ENCODE assay signal across 23 mouse cellular contexts in the genomic region with DNA sequence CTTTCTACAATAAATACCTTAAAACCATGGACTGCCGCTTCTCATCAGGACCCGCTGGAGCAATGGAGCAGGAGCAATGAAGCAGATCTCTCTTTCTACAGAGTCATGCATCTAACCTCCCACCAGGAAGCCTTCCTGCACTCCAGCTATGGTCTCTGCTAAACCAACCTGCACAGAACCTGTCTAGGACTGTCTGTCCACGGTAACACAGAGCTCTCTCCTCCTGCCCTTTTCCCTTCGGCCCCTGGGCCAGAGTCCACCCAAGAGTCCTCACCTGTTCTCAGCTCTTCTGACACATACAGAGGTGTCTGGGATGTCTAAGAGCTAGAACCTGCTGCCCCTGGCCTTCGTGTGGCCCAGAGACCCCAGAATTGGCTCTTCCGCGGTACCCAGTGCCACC. TPM values are rescaled to one million over a fixed set of nuclear protein-coding genes. Genes with fewer than 3 reads are reported as not detected.
DNase-seq lines count a peak whose midpoint lies in the region; ATAC-seq lines count a peak whose summit lies in the region.
"Had no signal": no experiment of that assay in that cellular context is flagged by ENCODE, and none has a peak within 500 bp of the region (broad histone marks: within the 10 kb centered on the region; RNA-seq: fewer than 3 reads in every experiment).

No protein-coding gene starts in this region.

- H3K9me3 ChIP-seq in kidney, embryonic 15.5 days (replicated peaks) = no peaks in the 10 kb centered on the region
- H3K9me3 ChIP-seq: embryonic facial prominence, embryonic 10.5 days; embryonic facial prominence, embryonic 13.5 days; forebrain, embryonic 15.5 days; hindbrain, embryonic 12.5 days; hindbrain, embryonic 15.5 days had no signal

- H3K4me2 ChIP-seq in kidney, embryonic 15.5 days = no peak overlapping the region
- H3K4me2 ChIP-seq: embryonic facial prominence, embryonic 13.5 days; forebrain, embryonic 12.5 days; forebrain, embryonic 15.5 days; heart, embryonic 11.5 days; hindbrain, embryonic 12.5 days; hindbrain, embryonic 15.5 days had no signal

- no peaks in the 10 kb centered on the region for H3K36me3 ChIP-seq in kidney, embryonic 15.5 days
- H3K36me3 ChIP-seq: embryonic facial prominence, embryonic 10.5 days; embryonic facial prominence, embryonic 13.5 days; forebrain, embryonic 12.5 days; forebrain, embryonic 15.5 days; hindbrain, embryonic 12.5 days; hindbrain, embryonic 15.5 days had no signal

- H3K4me3 ChIP-seq in kidney, embryonic 15.5 days (replicated peaks) = no peak overlapping the region
- H3K4me3 ChIP-seq: embryonic facial prominence, embryonic 10.5 days; embryonic facial prominence, embryonic 13.5 days; erythroblast, embryonic 14.5 days; forebrain, embryonic 12.5 days; forebrain, embryonic 15.5 days; hindbrain, embryonic 12.5 days; hindbrain, embryonic 15.5 days had no signal

- WGBS in kidney, embryonic 15.5 days = 77% methylated on average over 7 of the region's 7 CpGs

- no peaks in the 10 kb centered on the region for H3K27me3 ChIP-seq in kidney, embryonic 15.5 days
- H3K27me3 ChIP-seq: embryonic facial prominence, embryonic 13.5 days; forebrain, embryonic 12.5 days; forebrain, embryonic 15.5 days; hindbrain, embryonic 12.5 days; hindbrain, embryonic 15.5 days had no signal

- peak; percentile 62 for ATAC-seq in kidney, embryonic 15.5 days (replicated peaks; ENCODE audit: low FRiP score)
- ATAC-seq in monocyte, adult 5-6 weeks (replicated peaks; ENCODE audit: insufficient number of reproducible peaks, low FRiP score, low TSS enrichment, poor library complexity, severe bottlenecking) = 0 out of 2 replicates have a peak, but pooled peaks have one; percentile 22
- ATAC-seq: CD4-positive, CD25-positive, alpha-beta regulatory T cell, adult 4 months; forebrain, embryonic 15.5 days had no signal

- DNase-seq in kidney, adult 18-20 months = peak; percentile 22
- DNase-seq in kidney, postnatal 14 days = no peak
- no peak for DNase-seq in kidney, postnatal 10 days
- DNase-seq in liver = no peak
- DNase-seq: adrenal gland, adult 2 months; adrenal gland, postnatal 14 days; cerebellum, adult 11 months; cerebellum, adult 2 months; cerebellum, adult 9-11 months; cerebellum, postnatal 36 days; embryo, embryonic 11 days; gastrocnemius, postnatal 25 days had no signal

- no peaks in the 10 kb centered on the region for H3K4me1 ChIP-seq in kidney, embryonic 15.5 days
- H3K4me1 ChIP-seq: embryonic facial prominence, embryonic 10.5 days; embryonic facial prominence, embryonic 13.5 days; forebrain, embryonic 12.5 days; forebrain, embryonic 15.5 days; hindbrain, embryonic 12.5 days; hindbrain, embryonic 15.5 days had no signal

- no peak overlapping the region for H3K27ac ChIP-seq in kidney, embryonic 15.5 days
- H3K27ac ChIP-seq: embryonic facial prominence, embryonic 10.5 days; embryonic facial prominence, embryonic 13.5 days; forebrain, embryonic 12.5 days; forebrain, embryonic 15.5 days; hindbrain, embryonic 12.5 days; hindbrain, embryonic 15.5 days had no signal

- no peak overlapping the region for H3K9ac ChIP-seq in kidney, embryonic 15.5 days
- H3K9ac ChIP-seq: embryonic facial prominence, embryonic 13.5 days; forebrain, embryonic 12.5 days; forebrain, embryonic 15.5 days; hindbrain, embryonic 12.5 days; hindbrain, embryonic 15.5 days had no signal

RNA-seq across cellular contexts. Expression of gene Prim2, which starts 11.3 kb away (rescaled TPM):
- polyA plus RNA-seq in kidney, embryonic 15.5 days (2015; fragmentation: Nextera tagmentation; extraction: Ambion mirVana) = 37.1 and 39.1 TPM in 2 replicates
- total RNA-seq in monocyte, adult 5-6 weeks (2017) = 17.7 to 27.7 TPM (median 21.9 TPM) in 3 replicates

RNA-seq across cellular contexts. Expression of gene Rab23, which starts 38.8 kb away (rescaled TPM):
- 28.0 and 30.2 TPM in 2 replicates for polyA plus RNA-seq in kidney, embryonic 15.5 days (2015; fragmentation: Nextera tagmentation; extraction: Ambion mirVana)
- total RNA-seq in monocyte, adult 5-6 weeks (2017) = 0.57 to 4.4 TPM (median 1.8 TPM) in 3 replicates
